Mouse (Mus musculus) ES-E14 (cell line): Measurements from ENCODE around the gene Arpc3. TPM values are rescaled to one million over a fixed set of nuclear protein-coding genes. Genes with fewer than 3 reads are reported as not detected.
"Not testable (repeated sequence)": the region's sequence is repeated elsewhere in the genome, so short reads cannot be mapped to it uniquely, and the experiment has no call there.

Source experiments
- DNase-seq: peaks from one replicate; pipeline ENCODE4 v3.0.0-alpha.2; 2013; ENCODE audit warnings: low read depth, low spot score
- H3K27ac ChIP-seq: 2 replicates; pipeline ENCODE4 v1.5.1; 2012; ENCODE audit warnings: low read depth, mild to moderate bottlenecking, low read length, moderate library complexity, mixed read lengths; ENCODE audit not compliant: poor library complexity, insufficient read depth, severe bottlenecking
- H3K36me3 ChIP-seq: 2 replicates; pipeline ENCODE4 v1.6.1; 2012; ENCODE audit warnings: mild to moderate bottlenecking, low read length, moderate library complexity, mixed read lengths; ENCODE audit not compliant: control insufficient read depth, poor library complexity, insufficient read depth, severe bottlenecking
- H3K4me1 ChIP-seq, 2 experiments: fragments of 150-350 bp in 1 of 2; sonication (generic) in 1 of 2; 2 replicates each; pipeline ENCODE4 v1.6.1; 2012; ENCODE audit warnings: low read length in 2 of 2, mild to moderate bottlenecking in 1 of 2, mixed read lengths in 1 of 2; ENCODE audit not compliant: control insufficient read depth in 2 of 2, insufficient read depth in 2 of 2, poor library complexity in 1 of 2
- H3K4me3 ChIP-seq, 2 experiments: fragments of 150-350 bp in 1 of 2; sonication (generic) in 1 of 2; 2 replicates each; pipeline ENCODE4 v1.5.1; 2012; ENCODE audit warnings: low read length in 2 of 2, low read depth in 1 of 2, mild to moderate bottlenecking in 1 of 2, mixed read lengths in 1 of 2; ENCODE audit not compliant: insufficient read depth in 1 of 2, poor library complexity in 1 of 2, severe bottlenecking in 1 of 2
- H3K9ac ChIP-seq: 2 replicates; pipeline ENCODE4 v1.6.1; 2012; ENCODE audit warnings: low read depth, mild to moderate bottlenecking, low read length, mixed read lengths; ENCODE audit not compliant: poor library complexity, insufficient read depth, severe bottlenecking
- H3K9me3 ChIP-seq: fragments of 150-350 bp; sonication (generic); 2 replicates; pipeline ENCODE4 v1.6.1; 2012; ENCODE audit warnings: low read depth, mild to moderate bottlenecking, low read length; ENCODE audit not compliant: control insufficient read depth, insufficient read depth
- CHD2 ChIP-seq: IDR thresholded peaks from 2 replicates; pipeline ENCODE4 v1.6.1; 2014; ENCODE audit warnings: mild to moderate bottlenecking, low read depth, low read length, inconsistent platforms
- HCFC1 ChIP-seq: IDR thresholded peaks from 2 replicates; pipeline ENCODE4 v1.6.1; 2012; ENCODE audit warnings: low read length, inconsistent platforms, borderline replicate concordance; ENCODE audit not compliant: insufficient read depth
- MAFK ChIP-seq: IDR thresholded peaks from 2 replicates; pipeline ENCODE4 v1.6.1; 2014; ENCODE audit warnings: mild to moderate bottlenecking, low read depth, low read length, inconsistent platforms; ENCODE audit not compliant: insufficient read depth
- ZC3H11A ChIP-seq: IDR thresholded peaks from 2 replicates; pipeline ENCODE4 v1.6.1; 2012; ENCODE audit warnings: low read depth, mild to moderate bottlenecking, inconsistent platforms, low read length, borderline replicate concordance
- ZNF384 ChIP-seq: IDR thresholded peaks from 2 replicates; pipeline ENCODE4 v1.6.1; 2012; ENCODE audit warnings: low read depth, low read length, inconsistent platforms
- in situ Hi-C, 2 experiments: fragments of 600-800 bp; cut with MboI; formaldehyde crosslinking; loops; one replicate each; pipeline ENCODE4 v1.15.1; 2025; ENCODE audit warnings: low sequenced_read_pairs in 2 of 2, inconsistent platforms in 1 of 2; ENCODE audit not compliant: unreplicated experiment in 2 of 2
- total RNA-seq: library from RNA; depleted of rRNA; stranded (reverse); fragments of 300-350 nt; gene quantifications from 2 replicates; pipeline ENCODE4 v1.2.3, GENCODE M21; 2012

Gene Arpc3
- total RNA-seq, 1 experiment, result 165 TPM

- no peak overlapping the region for H3K27ac ChIP-seq
- DNase-seq, result no peak
- TF ChIP-seq MAFK (no peak), CHD2 (no peak), ZC3H11A (no peak), ZNF384 (no peak), HCFC1 (no peak)
- H3K36me3 ChIP-seq, result no peaks in the 10 kb centered on the region
- peaks cover 0 to 6% of the 10 kb centered on the region in 2 experiments; a peak in 1 of 4 replicates for H3K4me1 ChIP-seq
- no peaks in the 10 kb centered on the region for H3K9me3 ChIP-seq
- in situ Hi-C loops, result no loop called here
- no peak overlapping the region for H3K4me3 ChIP-seq
- H3K9ac ChIP-seq, result no peak overlapping the region
Measured at GRCm38 (mm10) chr5:122414351-122414750, 22.7 kb downstream of the Arpc3 start.

GRCm38 (mm10) chr5:122415465-122415864, 23.8 kb downstream of the Arpc3 start:
- Histone ChIP-seq H3K9me3 (no peaks in the 10 kb centered on the region), H3K4me1 (0 out of 4 replicates have a peak, but pooled peaks cover 0 to 2% of the 10 kb centered on the region in 2 experiments), H3K9ac (no peak overlapping the region), H3K4me3 (no peak overlapping the region), H3K36me3 (no peaks in the 10 kb centered on the region), H3K27ac (no peak overlapping the region)
- DNase-seq, result no peak
- in situ Hi-C loops, result no loop called here
- no peak for TF ChIP-seq MAFK
- TF ChIP-seq ZNF384, result no peak
- TF ChIP-seq ZC3H11A, result no peak
- TF ChIP-seq HCFC1, result no peak
- no peak for TF ChIP-seq CHD2

GRCm38 (mm10) chr5:122420676-122421075, 29.0 kb downstream of the Arpc3 start:
- DNase-seq, H3K27ac ChIP-seq, H3K36me3 ChIP-seq, H3K4me3 ChIP-seq, H3K9ac ChIP-seq, in situ Hi-C loops, H3K9me3 ChIP-seq, H3K4me1 ChIP-seq: not testable (repeated sequence)

- H3K4me3 ChIP-seq, result peak within 1 kb of the TSS; percentile 75 to 91
- H3K9ac ChIP-seq, result peak within 1 kb of the TSS; percentile 95
- peak; percentile 20 for DNase-seq
- in situ Hi-C loops, result no loop called here
- peaks cover 3% of the 10 kb centered on the region; the same call in 1 of the 2 replicates for H3K36me3 ChIP-seq
- H3K9me3 ChIP-seq, result no peaks in the 10 kb centered on the region
- H3K27ac ChIP-seq, result peak within 1 kb of the TSS; percentile 74; the same call in 1 of the 2 replicates
- TF ChIP-seq ZC3H11A (no peak), ZNF384 (no peak), HCFC1 (no peak), CHD2 (no peak), MAFK (no peak)
- peaks cover 0 to 5% of the 10 kb centered on the region in 2 experiments; a peak in 1 of 4 replicates for H3K4me1 ChIP-seq
Measured at GRCm38 (mm10) chr5:122421271-122422068, 29.8 kb downstream of the Arpc3 start, which contains the start of gene Anapc7. TSS of gene Anapc7 (plus strand) at chr5:122421693.
